Mouse (Mus musculus) kidney, adult 2 months (tissue): ENCODE measurements around the gene Pik3c2b. TPM values are rescaled to one million over a fixed set of nuclear protein-coding genes. Genes with fewer than 3 reads are reported as not detected.

Source experiments
- DNase-seq: peaks from one replicate; pipeline ENCODE4 v3.0.0; 2021
- H3K27ac ChIP-seq: fragments of 200-500 bp; 2 replicates; pipeline ENCODE4 v1.5.1; 2012; ENCODE audit warnings: low read depth, low read length, control low read depth, inconsistent platforms; ENCODE audit not compliant: insufficient read depth
- H3K27me3 ChIP-seq: fragments of 200-500 bp; replicated peaks from 2 replicates; pipeline ENCODE4 v1.6.1; 2012; ENCODE audit warnings: mild to moderate bottlenecking, moderate library complexity, low read length, inconsistent platforms; ENCODE audit not compliant: control insufficient read depth, insufficient read depth
- H3K36me3 ChIP-seq: fragments of 200-500 bp; 2 replicates; pipeline ENCODE4 v1.6.1; 2012; ENCODE audit warnings: mild to moderate bottlenecking, moderate library complexity, low read length, inconsistent platforms; ENCODE audit not compliant: control insufficient read depth, insufficient read depth
- H3K4me1 ChIP-seq: fragments of 200-500 bp; 2 replicates; pipeline ENCODE4 v1.6.1; 2011; ENCODE audit warnings: low read length; ENCODE audit not compliant: control insufficient read depth, insufficient read depth
- H3K4me3 ChIP-seq: fragments of 200-500 bp; 2 replicates; pipeline ENCODE4 v1.5.1; 2011; ENCODE audit warnings: mild to moderate bottlenecking, low read depth, low read length, control low read depth; ENCODE audit not compliant: insufficient read depth
- CTCF ChIP-seq: fragments of 200-500 bp; conservative IDR thresholded peaks from 2 replicates; pipeline ENCODE4 v1.5.1; 2011; ENCODE audit warnings: low read depth, mild to moderate bottlenecking, control low read depth, low read length, moderate library complexity, mixed read lengths; ENCODE audit not compliant: insufficient read depth, insufficient read length
- POLR2A ChIP-seq: fragments of 200-500 bp; IDR thresholded peaks from one replicate; pipeline ENCODE4 v1.6.1; 2011; ENCODE audit warnings: low read depth, low read length, control low read depth
- WGBS: fragments of 180-500 bp; shearing (Covaris S2); methylation state at CpG from one replicate; pipeline ENCODE4 v1.1.7; 2018; 5-methylcytosine and 5-hydroxymethylcytosine counted together
- polyA plus RNA-seq: library from polyadenylated mRNA; depleted of rRNA; stranded (reverse); fragments of >200 nt; gene quantifications from 2 replicates; pipeline ENCODE4 v1.2.3, GENCODE M21; 2012

The Pik3c2b gene
- polyA plus RNA-seq, 1 experiment = 3.6 TPM

DNA sequence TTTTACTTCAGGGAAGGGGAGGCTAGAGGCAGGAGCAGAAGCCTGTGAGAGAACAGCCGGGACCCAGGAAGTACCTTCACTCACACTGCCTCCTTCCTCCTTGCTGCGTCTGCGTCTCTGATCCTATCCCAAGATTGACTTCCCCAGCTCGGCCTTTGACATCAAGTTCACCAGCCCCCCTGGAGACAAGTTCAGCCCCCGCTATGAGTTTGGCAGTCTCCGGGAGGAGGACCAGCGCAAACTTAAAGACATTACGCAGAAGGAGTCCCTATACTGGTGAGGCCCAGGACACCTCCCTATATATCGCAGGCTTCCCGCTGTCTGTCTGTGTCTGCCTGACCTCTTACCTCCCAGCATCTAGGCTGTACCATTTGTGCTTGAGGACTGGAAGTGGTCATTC, 41.3 kb downstream of the Pik3c2b start:
- no peaks in the 10 kb centered on the region for H3K36me3 ChIP-seq
- peaks cover 9% of the 10 kb centered on the region; the same call in 1 of the 2 replicates for H3K4me1 ChIP-seq
- TF ChIP-seq CTCF = no peak
- TF ChIP-seq POLR2A = no peak
- 94% methylated on average over 10 of the region's 10 CpGs for WGBS
- DNase-seq = no peak
- H3K27ac ChIP-seq = no peak overlapping the region
- no peaks in the 10 kb centered on the region for H3K27me3 ChIP-seq
- no peak overlapping the region for H3K4me3 ChIP-seq

DNA sequence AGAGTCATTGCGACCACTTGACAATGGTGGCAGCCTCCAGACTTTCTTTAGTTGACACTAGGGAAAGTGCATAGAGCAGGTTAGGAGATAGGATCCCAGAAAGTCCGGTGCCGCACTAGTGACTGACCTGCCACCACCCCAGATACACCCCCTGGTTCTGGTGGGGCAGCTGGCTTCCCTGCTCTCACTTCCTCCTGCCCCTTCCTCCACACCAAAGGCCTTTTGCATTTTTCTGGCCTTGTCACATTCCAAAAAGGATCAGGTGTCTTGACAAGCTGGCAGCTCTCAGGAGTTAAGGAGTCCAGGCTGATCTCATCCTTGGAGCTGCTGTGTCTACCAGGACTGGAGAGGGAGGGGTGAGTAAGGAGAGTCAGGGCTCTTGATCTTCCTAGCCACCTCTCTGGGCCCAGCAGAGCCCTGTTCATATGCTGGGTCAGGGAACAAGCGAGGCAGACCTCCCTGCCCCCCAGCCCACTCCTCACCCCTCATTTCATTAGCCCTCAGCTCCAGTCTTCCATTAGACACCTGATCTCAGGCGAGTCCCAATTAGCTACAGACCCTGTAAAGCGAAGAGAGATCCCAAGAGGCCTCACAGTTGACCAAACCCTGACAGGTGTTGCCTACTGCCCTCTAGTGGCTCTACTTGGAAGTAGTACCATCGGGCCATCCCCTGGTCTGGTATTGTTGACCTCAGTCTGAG, 41.9 kb downstream of the Pik3c2b start:
- TF ChIP-seq CTCF (peak; percentile 92), POLR2A (no peak)
- no peaks in the 10 kb centered on the region for H3K36me3 ChIP-seq
- no peak overlapping the region for H3K4me3 ChIP-seq
- H3K27me3 ChIP-seq = no peaks in the 10 kb centered on the region
- peaks cover 9% of the 10 kb centered on the region; the same call in 1 of the 2 replicates for H3K4me1 ChIP-seq
- 54% methylated on average over 7 of the region's 7 CpGs for WGBS
- peak; percentile 73 for DNase-seq
- H3K27ac ChIP-seq = no peak overlapping the region

DNA sequence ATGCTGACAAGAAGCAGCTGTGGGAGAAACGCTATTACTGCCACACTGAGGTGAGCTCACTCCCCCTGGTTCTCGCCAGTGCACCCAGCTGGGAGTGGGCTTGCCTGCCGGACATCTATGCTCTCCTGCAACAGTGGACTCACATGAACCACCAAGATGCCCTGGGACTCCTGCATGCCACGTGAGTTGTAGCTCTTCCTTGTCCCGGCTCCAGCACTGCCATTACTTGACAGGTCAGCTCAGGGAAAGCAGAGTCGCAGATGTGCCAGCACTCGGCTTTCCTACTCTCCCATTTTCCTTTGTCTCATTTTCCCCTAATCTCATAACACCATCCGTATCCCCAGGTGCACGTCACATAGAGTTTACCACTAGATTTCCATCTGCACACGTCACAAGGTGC, 42.7 kb downstream of the Pik3c2b start:
- Histone ChIP-seq H3K4me3 (no peak overlapping the region), H3K27ac (no peak overlapping the region), H3K4me1 (peaks cover 9% of the 10 kb centered on the region; the same call in 1 of the 2 replicates), H3K27me3 (no peaks in the 10 kb centered on the region), H3K36me3 (no peaks in the 10 kb centered on the region)
- 87% methylated on average over 10 of the region's 10 CpGs for WGBS
- DNase-seq = no peak
- TF ChIP-seq POLR2A (no peak), CTCF (no peak)

DNA sequence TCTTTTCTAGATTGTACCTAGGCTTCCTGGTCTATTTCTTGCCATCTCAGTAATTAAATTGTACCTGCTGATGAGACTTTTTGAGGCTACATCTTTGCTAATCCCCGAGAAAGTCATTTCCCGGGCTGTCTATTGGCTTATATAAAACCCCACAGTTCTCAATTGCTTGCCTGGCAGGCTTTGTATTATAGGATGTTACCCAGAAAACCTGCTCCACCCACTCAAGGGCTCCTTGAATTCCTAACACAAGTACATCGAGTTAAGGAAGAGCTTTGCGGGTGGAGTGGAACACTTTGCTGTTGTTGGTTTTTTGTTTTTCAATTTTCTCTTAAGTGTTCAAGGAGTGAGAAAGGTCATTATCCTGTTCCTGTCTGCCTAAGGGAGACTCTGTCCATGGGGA, 43.9 kb downstream of the Pik3c2b start:
- TF ChIP-seq POLR2A (no peak), CTCF (no peak)
- Histone ChIP-seq H3K27ac (no peak overlapping the region), H3K4me1 (peaks cover 9% of the 10 kb centered on the region; the same call in 1 of the 2 replicates), H3K36me3 (no peaks in the 10 kb centered on the region), H3K4me3 (no peak overlapping the region), H3K27me3 (no peaks in the 10 kb centered on the region)
- DNase-seq = no peak
- WGBS = 82% methylated on average over 4 of the region's 4 CpGs

DNA sequence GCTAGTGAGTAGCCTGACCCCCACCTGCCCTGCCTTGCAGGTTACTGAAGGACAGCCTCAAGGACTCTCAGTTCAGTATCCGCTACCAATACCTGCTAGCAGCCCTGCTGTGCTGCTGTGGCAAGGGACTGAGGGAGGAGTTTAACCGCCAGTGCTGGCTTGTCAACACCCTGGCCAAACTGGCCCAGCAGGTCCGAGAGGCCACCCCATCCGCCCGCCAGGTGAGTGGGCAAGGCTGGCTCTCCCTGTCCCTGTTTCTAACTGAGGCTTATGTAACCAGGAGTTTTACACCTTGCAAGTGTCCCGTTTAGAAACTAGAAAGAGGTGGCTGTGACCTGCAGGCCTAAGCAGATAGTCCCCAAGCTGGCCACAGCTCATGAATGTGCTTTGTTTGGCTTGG, 45.2 kb downstream of the Pik3c2b start:
- DNase-seq = peak; percentile 86
- no peaks in the 10 kb centered on the region for H3K27me3 ChIP-seq
- TF ChIP-seq CTCF (no peak), POLR2A (no peak)
- H3K4me3 ChIP-seq = no peak overlapping the region
- H3K36me3 ChIP-seq = no peaks in the 10 kb centered on the region
- peaks cover 9% of the 10 kb centered on the region; the same call in 1 of the 2 replicates for H3K4me1 ChIP-seq
- H3K27ac ChIP-seq = peak overlapping the region; percentile 94
- WGBS = 69% methylated on average over 6 of the region's 6 CpGs

DNA sequence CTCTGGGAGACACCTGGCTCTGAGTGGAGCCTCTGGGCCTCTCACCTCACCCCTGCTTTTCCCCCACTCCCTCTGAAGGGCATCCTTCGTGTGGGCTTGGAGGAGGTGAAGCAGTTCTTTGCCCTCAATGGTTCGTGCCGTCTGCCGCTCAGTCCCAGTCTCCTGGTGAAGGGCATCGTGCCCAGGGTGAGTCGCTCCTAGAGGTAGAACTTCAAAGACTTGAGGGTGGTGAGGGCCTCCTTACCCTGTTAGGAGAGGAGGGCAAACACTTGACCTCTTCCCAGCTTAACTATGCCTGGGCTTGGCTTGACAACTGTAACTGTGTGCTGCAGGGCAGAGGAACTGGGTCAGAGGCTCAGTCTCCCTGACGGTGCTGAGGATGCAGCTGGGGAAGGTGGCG, 46.0 kb downstream of the Pik3c2b start:
- no peak for DNase-seq
- Histone ChIP-seq H3K27ac (peak overlapping the region; percentile 87), H3K36me3 (no peaks in the 10 kb centered on the region), H3K27me3 (no peaks in the 10 kb centered on the region), H3K4me1 (peaks cover 9% of the 10 kb centered on the region; the same call in 1 of the 2 replicates), H3K4me3 (no peak overlapping the region)
- WGBS = 75% methylated on average over 8 of the region's 8 CpGs
- no peak for TF ChIP-seq CTCF
- no peak for TF ChIP-seq POLR2A

DNA sequence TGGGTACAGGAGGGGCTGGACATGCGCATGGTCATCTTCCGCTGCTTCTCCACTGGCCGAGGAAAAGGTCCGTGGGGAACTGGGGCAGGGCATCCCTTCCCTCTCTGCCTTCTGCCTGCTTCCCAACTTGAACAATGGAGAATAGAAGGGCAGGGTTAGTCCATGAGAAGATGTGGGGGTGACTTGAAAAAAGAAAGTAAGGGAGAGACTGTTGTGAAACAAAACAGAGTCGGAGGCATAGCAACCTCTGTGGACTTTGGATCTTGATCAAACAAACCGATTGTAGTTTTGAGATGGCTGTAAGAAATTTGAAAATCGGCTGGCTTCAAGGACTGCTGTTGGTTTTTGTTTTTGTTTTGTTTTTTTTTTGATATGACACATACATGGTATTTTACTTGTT, 48.3 kb downstream of the Pik3c2b start:
- Histone ChIP-seq H3K27me3 (no peaks in the 10 kb centered on the region), H3K36me3 (no peaks in the 10 kb centered on the region), H3K4me3 (no peak overlapping the region), H3K27ac (no peak overlapping the region), H3K4me1 (peaks cover 9% of the 10 kb centered on the region; the same call in 1 of the 2 replicates)
- DNase-seq = no peak
- 83% methylated on average over 7 of the region's 7 CpGs for WGBS
- TF ChIP-seq CTCF = no peak
- TF ChIP-seq POLR2A = no peak
